Mouse (Mus musculus): Measurements from ENCODE around the gene Bfsp1. TPM values are rescaled to one million over a fixed set of nuclear protein-coding genes. Genes with fewer than 3 reads are reported as not detected.

Bfsp1 gene
- total and polyA plus RNA-seq, 2 experiments from 2014 or later = 0.23 to 1.1 TPM

DNA sequence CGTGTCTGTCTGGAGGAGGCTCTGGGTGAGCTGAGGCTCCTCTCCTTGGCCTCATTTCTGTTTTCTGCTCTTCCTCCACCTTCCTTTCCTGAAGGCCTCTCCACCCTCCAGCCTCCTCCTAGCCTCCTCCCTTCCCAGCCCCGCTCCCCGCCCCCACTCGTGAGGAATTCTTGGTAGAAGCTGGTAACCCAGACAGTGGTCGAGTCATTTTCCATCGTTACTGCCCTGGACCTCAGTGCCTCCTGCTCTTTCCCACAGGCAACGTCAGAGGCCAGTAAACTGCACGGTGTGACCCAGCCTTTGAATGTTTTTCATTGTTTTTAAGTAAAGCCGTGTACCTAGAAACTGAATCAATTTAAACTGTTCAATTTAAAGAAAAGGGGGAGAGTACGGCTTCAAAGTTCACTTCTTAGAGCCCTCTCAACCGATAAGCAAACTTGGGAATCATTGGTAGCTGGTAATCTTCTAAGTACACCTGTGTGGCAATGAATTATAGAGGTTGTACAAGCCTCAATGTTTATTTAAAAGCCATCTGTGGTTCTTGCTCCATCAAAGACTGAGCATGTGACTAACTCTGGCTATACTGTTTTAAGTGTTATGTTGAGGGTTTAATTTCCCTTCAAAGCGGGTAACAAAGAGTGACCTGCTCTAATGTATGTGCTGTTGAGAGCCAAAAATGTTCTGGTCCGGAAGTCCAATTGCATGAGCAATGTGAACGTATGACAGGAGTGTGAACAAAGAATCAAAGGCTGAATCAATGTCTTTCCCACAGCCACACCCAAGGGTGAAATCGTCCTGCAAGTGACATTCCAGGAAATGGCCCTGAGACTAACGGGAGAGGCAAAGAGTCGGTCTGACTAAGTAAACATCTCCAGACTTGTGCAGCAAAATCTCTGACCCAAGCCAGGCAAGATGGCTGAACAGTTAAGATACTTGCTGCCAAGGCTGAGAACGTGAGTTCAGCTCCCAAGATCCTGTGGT is 10.4 kb downstream of the Bfsp1 start:
- Histone ChIP-seq H3K4me1 (ENCODE audit: control insufficient read depth, insufficient read depth) (peaks cover 5% of the 10 kb centered on the region; the same call in 1 of the 2 replicates), H3K9me3 (replicated peaks; ENCODE audit: control insufficient read depth, low read length) (no peaks in the 10 kb centered on the region), H3K27me3 (ENCODE audit: control insufficient read depth, insufficient read depth, low read length) (no peaks in the 10 kb centered on the region), H3K4me3 (ENCODE audit: low read depth, low read length) (no peak overlapping the region), H3K36me3 (replicated peaks; ENCODE audit: control insufficient read depth, insufficient read depth, low read length) (no peaks in the 10 kb centered on the region), H3K4me2 (ENCODE audit: low read depth, low read length) (no peak overlapping the region), H3K9ac (replicated peaks; ENCODE audit: low read depth, low read length) (no peak overlapping the region), H3K27ac (ENCODE audit: low read depth) (no peak overlapping the region)
- ATAC-seq (ENCODE audit: insufficient read depth, low read depth) (no peak), DNase-seq (ENCODE audit: low spot score) (no peak)
- 60% methylated on average over 18 of the region's 18 CpGs for WGBS
- no peak for TF ChIP-seq EP300 (IDR thresholded peaks at IDR 0.05; ENCODE audit: low read depth)
- TF ChIP-seq CTCF (IDR thresholded peaks at IDR 0.05; ENCODE audit: low read depth) = no peak

DNA sequence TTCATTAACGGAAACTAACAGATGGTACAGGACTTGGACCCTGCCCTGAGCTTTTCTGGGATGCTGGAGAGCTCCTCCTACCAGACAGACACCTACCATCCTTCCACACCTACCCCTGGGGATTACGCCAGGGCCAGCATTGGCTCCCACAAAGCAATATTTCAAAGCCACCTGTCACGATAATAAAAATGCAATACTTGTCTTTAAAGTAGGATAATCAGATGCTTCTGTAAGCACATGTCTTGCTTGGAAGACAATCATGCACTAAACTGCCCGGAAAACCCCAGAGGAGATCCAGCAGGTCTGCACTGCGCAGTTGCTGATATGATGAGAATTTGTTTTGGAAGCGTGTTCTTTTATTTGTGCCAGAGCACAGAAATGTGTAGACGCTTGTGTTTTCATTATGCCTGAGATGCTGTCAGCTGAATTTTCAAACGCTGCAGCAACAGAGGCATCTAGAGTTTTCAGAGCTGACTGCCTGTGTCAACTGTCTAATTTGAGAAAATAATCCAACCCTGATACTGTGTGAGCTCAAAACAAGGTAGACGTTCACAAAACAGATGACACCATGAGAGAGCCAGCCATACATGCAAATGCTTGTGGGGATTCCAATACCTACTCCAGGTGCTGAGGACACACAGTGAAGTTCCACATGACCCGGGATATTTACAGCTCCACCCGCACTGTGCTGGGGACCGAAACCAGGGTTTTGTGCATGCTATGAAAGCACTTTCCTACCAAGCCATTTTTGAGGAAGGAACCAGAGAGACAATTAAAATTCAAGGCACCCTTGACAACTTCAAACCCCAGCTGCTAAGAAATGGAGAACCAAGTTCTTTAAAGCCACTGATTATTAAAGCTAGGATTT is 11.4 kb downstream of the Bfsp1 start:
- H3K27ac ChIP-seq (ENCODE audit: low read depth) = no peak overlapping the region
- no peak for TF ChIP-seq EP300 (IDR thresholded peaks at IDR 0.05; ENCODE audit: low read depth)
- TF ChIP-seq CTCF (IDR thresholded peaks at IDR 0.05; ENCODE audit: low read depth) = no peak
- H3K4me1 ChIP-seq (ENCODE audit: control insufficient read depth, insufficient read depth) = peaks cover 14% of the 10 kb centered on the region
- WGBS = 64% methylated on average over 12 of the region's 12 CpGs
- no peak for DNase-seq (ENCODE audit: low spot score)
- H3K4me3 ChIP-seq (ENCODE audit: low read depth, low read length) = no peak overlapping the region
- H3K4me2 ChIP-seq (ENCODE audit: low read depth, low read length) = no peak overlapping the region
- ATAC-seq (ENCODE audit: insufficient read depth, low read depth) = no peak
- no peak overlapping the region for H3K9ac ChIP-seq (replicated peaks; ENCODE audit: low read depth, low read length)
- no peaks in the 10 kb centered on the region for H3K36me3 ChIP-seq (replicated peaks; ENCODE audit: control insufficient read depth, insufficient read depth, low read length)
- H3K27me3 ChIP-seq (ENCODE audit: control insufficient read depth, insufficient read depth, low read length) = no peaks in the 10 kb centered on the region
- no peaks in the 10 kb centered on the region for H3K9me3 ChIP-seq (replicated peaks; ENCODE audit: control insufficient read depth, low read length)

GRCm38 (mm10) chr2:143847291-143847690 is 15.7 kb downstream of the Bfsp1 start:
- Histone ChIP-seq H3K4me3 (ENCODE audit: low read depth, low read length) (no peak overlapping the region), H3K9ac (replicated peaks; ENCODE audit: low read depth, low read length) (no peak overlapping the region), H3K4me2 (ENCODE audit: low read depth, low read length) (no peak overlapping the region), H3K9me3 (replicated peaks; ENCODE audit: control insufficient read depth, low read length) (no peaks in the 10 kb centered on the region), H3K36me3 (replicated peaks; ENCODE audit: control insufficient read depth, insufficient read depth, low read length) (no peaks in the 10 kb centered on the region), H3K27ac (ENCODE audit: low read depth) (no peak overlapping the region), H3K4me1 (ENCODE audit: control insufficient read depth, insufficient read depth) (peaks cover 11% of the 10 kb centered on the region), H3K27me3 (ENCODE audit: control insufficient read depth, insufficient read depth, low read length) (no peaks in the 10 kb centered on the region)
- TF ChIP-seq CTCF (IDR thresholded peaks at IDR 0.05; ENCODE audit: low read depth) = no peak
- TF ChIP-seq EP300 (IDR thresholded peaks at IDR 0.05; ENCODE audit: low read depth) = no peak
- ATAC-seq (ENCODE audit: insufficient read depth, low read depth) (no peak), DNase-seq (ENCODE audit: low spot score) (no peak)
- WGBS = 62% methylated on average over 3 of the region's 3 CpGs

GRCm38 (mm10) chr2:143846799-143847198 is 16.2 kb downstream of the Bfsp1 start:
- Histone ChIP-seq H3K9me3 (replicated peaks; ENCODE audit: control insufficient read depth, low read length) (no peaks in the 10 kb centered on the region), H3K36me3 (replicated peaks; ENCODE audit: control insufficient read depth, insufficient read depth, low read length) (no peaks in the 10 kb centered on the region), H3K4me1 (ENCODE audit: control insufficient read depth, insufficient read depth) (peaks cover 10% of the 10 kb centered on the region), H3K27me3 (ENCODE audit: control insufficient read depth, insufficient read depth, low read length) (no peaks in the 10 kb centered on the region), H3K9ac (replicated peaks; ENCODE audit: low read depth, low read length) (no peak overlapping the region), H3K4me3 (ENCODE audit: low read depth, low read length) (no peak overlapping the region), H3K27ac (ENCODE audit: low read depth) (no peak overlapping the region), H3K4me2 (ENCODE audit: low read depth, low read length) (no peak overlapping the region)
- WGBS = 48% methylated on average over 4 of the region's 4 CpGs
- ATAC-seq (ENCODE audit: insufficient read depth, low read depth) (peak; percentile 49), DNase-seq (ENCODE audit: low spot score) (peak; percentile 42)
- TF ChIP-seq EP300 (IDR thresholded peaks at IDR 0.05; ENCODE audit: low read depth) (no peak), CTCF (IDR thresholded peaks at IDR 0.05; ENCODE audit: low read depth) (no peak)

- 80% methylated on average over 5 of the region's 5 CpGs for WGBS
- no peak overlapping the region for H3K9ac ChIP-seq (replicated peaks; ENCODE audit: low read depth, low read length)
- no peak overlapping the region for H3K27ac ChIP-seq (ENCODE audit: low read depth)
- DNase-seq (ENCODE audit: low spot score) = no peak
- no peak for ATAC-seq (ENCODE audit: insufficient read depth, low read depth)
- no peak overlapping the region for H3K4me2 ChIP-seq (ENCODE audit: low read depth, low read length)
- H3K9me3 ChIP-seq (replicated peaks; ENCODE audit: control insufficient read depth, low read length) = no peaks in the 10 kb centered on the region
- peaks cover 10% of the 10 kb centered on the region for H3K4me1 ChIP-seq (ENCODE audit: control insufficient read depth, insufficient read depth)
- no peaks in the 10 kb centered on the region for H3K36me3 ChIP-seq (replicated peaks; ENCODE audit: control insufficient read depth, insufficient read depth, low read length)
- TF ChIP-seq EP300 (IDR thresholded peaks at IDR 0.05; ENCODE audit: low read depth) = no peak
- no peak for TF ChIP-seq CTCF (IDR thresholded peaks at IDR 0.05; ENCODE audit: low read depth)
- H3K4me3 ChIP-seq (ENCODE audit: low read depth, low read length) = no peak overlapping the region
- H3K27me3 ChIP-seq (ENCODE audit: control insufficient read depth, insufficient read depth, low read length) = no peaks in the 10 kb centered on the region
These were observed 18.2 kb downstream of the Bfsp1 start for GRCm38 (mm10) chr2:143844779-143845178.

Measured in heart, postnatal 0 days (tissue).